Mouse (Mus musculus) MEL (cell line): ENCODE results near the gene Enox1. TPM values are rescaled to one million over a fixed set of nuclear protein-coding genes. Genes with fewer than 3 reads are reported as not detected.

Experiments
- DNase-seq: peaks from one replicate; pipeline ENCODE4 v3.0.0; 2011; ENCODE audit warnings: low read depth, low spot score
- H3K27ac ChIP-seq: 2 replicates; pipeline ENCODE4 v1.5.1; 2012; ENCODE audit warnings: low read depth, mild to moderate bottlenecking, control low read depth, low read length, moderate library complexity; ENCODE audit not compliant: control insufficient read depth
- H3K27me3 ChIP-seq, 2 experiments: fragments of 150-350 bp in 1 of 2; sonication (generic) in 1 of 2; 2 replicates each; pipeline ENCODE4 v1.6.1; 2012; ENCODE audit warnings: low read length in 2 of 2, mild to moderate bottlenecking in 2 of 2, improper control_type of control experiment in 1 of 2, moderate library complexity in 1 of 2; ENCODE audit not compliant: insufficient read depth in 2 of 2, control insufficient read depth in 1 of 2
- H3K36me3 ChIP-seq, 2 experiments: 2 replicates each; pipeline ENCODE4 v1.6.1; 2012 to 2014; ENCODE audit warnings: low read length in 2 of 2, improper control_type of control experiment in 1 of 2, inconsistent platforms in 1 of 2, mild to moderate bottlenecking in 1 of 2; ENCODE audit not compliant: insufficient read depth in 2 of 2, control insufficient read depth in 1 of 2
- H3K4me1 ChIP-seq, 2 experiments: fragments of 150-350 bp in 1 of 2; sonication (generic) in 1 of 2; 2 replicates each; pipeline ENCODE4 v1.6.1; 2012; ENCODE audit warnings: low read length in 2 of 2, improper control_type of control experiment in 1 of 2, mild to moderate bottlenecking in 1 of 2; ENCODE audit not compliant: insufficient read depth in 2 of 2, control insufficient read depth in 1 of 2
- H3K4me3 ChIP-seq, 2 experiments: fragments of 150-350 bp in 1 of 2; sonication (generic) in 1 of 2; 2 replicates each; pipeline ENCODE4 v1.5.1; 2012; ENCODE audit warnings: low read depth in 2 of 2, low read length in 2 of 2, mild to moderate bottlenecking in 2 of 2, moderate library complexity in 2 of 2, control low read depth in 1 of 2, improper control_type of control experiment in 1 of 2; ENCODE audit not compliant: control insufficient read depth in 1 of 2, insufficient read depth in 1 of 2
- H3K79me2 ChIP-seq: 2 replicates; pipeline ENCODE4 v1.6.1; 2012; ENCODE audit warnings: mild to moderate bottlenecking, low read length, moderate library complexity; ENCODE audit not compliant: control insufficient read depth, poor library complexity, insufficient read depth
- H3K9ac ChIP-seq: 2 replicates; pipeline ENCODE4 v1.6.1; 2012; ENCODE audit warnings: low read depth, mild to moderate bottlenecking, control low read depth, low read length, moderate library complexity; ENCODE audit not compliant: control insufficient read depth, poor library complexity, severe bottlenecking
- H3K9me3 ChIP-seq: fragments of 150-350 bp; sonication (generic); replicated peaks from 2 replicates; pipeline ENCODE4 v1.6.1; 2012; ENCODE audit warnings: mild to moderate bottlenecking, low read length, improper control_type of control experiment, moderate library complexity; ENCODE audit not compliant: insufficient read depth
- BHLHE40 ChIP-seq: IDR thresholded peaks from 2 replicates; pipeline ENCODE4 v1.6.1; 2012; ENCODE audit warnings: low read depth, mild to moderate bottlenecking, inconsistent platforms, low read length, improper control_type of control experiment, borderline replicate concordance
- CTCF ChIP-seq, 3 experiments: IDR thresholded peaks in 2 of 3; conservative IDR thresholded peaks in 1 of 3; 2 replicates each; pipeline ENCODE4 v1.5.1; 2011 to 2012; ENCODE audit warnings: low read length in 3 of 3, low read depth in 2 of 3, mild to moderate bottlenecking in 2 of 3, improper control_type of control experiment in 1 of 3, inconsistent platforms in 1 of 3, mixed read lengths in 1 of 3, moderate library complexity in 1 of 3; ENCODE audit not compliant: control insufficient read depth in 1 of 3, insufficient read depth in 1 of 3, poor library complexity in 1 of 3, severe bottlenecking in 1 of 3
- E2F4 ChIP-seq: IDR thresholded peaks from 2 replicates; pipeline ENCODE4 v1.6.1; 2011; ENCODE audit warnings: low read depth, low read length, improper control_type of control experiment, borderline replicate concordance
- GABPA ChIP-seq: IDR thresholded peaks from 2 replicates; pipeline ENCODE4 v1.6.1; 2012; ENCODE audit warnings: low read depth, mild to moderate bottlenecking, inconsistent platforms, low read length, improper control_type of control experiment, moderate library complexity
- GATA1 ChIP-seq: IDR thresholded peaks from 2 replicates; pipeline ENCODE4 v1.6.1; 2011; ENCODE audit warnings: low read depth, low read length, improper control_type of control experiment
- HCFC1 ChIP-seq: IDR thresholded peaks from 2 replicates; pipeline ENCODE4 v1.6.1; 2012; ENCODE audit warnings: low read depth, mild to moderate bottlenecking, inconsistent platforms, low read length, improper control_type of control experiment, moderate library complexity
- JUND ChIP-seq: IDR thresholded peaks from 2 replicates; pipeline ENCODE4 v1.6.1; 2011; ENCODE audit warnings: low read depth, mild to moderate bottlenecking, improper control_type of control experiment, low read length
- KAT2A ChIP-seq: conservative IDR thresholded peaks from 2 replicates; pipeline ENCODE4 v1.6.1; 2012; ENCODE audit warnings: low read depth, low read length, improper control_type of control experiment, inconsistent platforms
- MAX ChIP-seq: IDR thresholded peaks from 2 replicates; pipeline ENCODE4 v1.6.1; 2011; ENCODE audit warnings: low read length, improper control_type of control experiment
- MAZ ChIP-seq: IDR thresholded peaks from 2 replicates; pipeline ENCODE4 v1.6.1; 2012; ENCODE audit warnings: low read depth, mild to moderate bottlenecking, inconsistent platforms, low read length, improper control_type of control experiment
- MEF2A ChIP-seq: IDR thresholded peaks from 2 replicates; pipeline ENCODE4 v1.6.1; 2014; ENCODE audit warnings: low read depth, mild to moderate bottlenecking, inconsistent platforms, low read length, improper control_type of control experiment; ENCODE audit not compliant: poor library complexity, insufficient replicate concordance, severe bottlenecking; ENCODE audit errors: extremely low read depth
- MXI1 ChIP-seq: IDR thresholded peaks from 2 replicates; pipeline ENCODE4 v1.6.1; 2011; ENCODE audit warnings: mild to moderate bottlenecking, low read depth, low read length, improper control_type of control experiment
- MYC ChIP-seq: IDR thresholded peaks from 2 replicates; pipeline ENCODE4 v1.6.1; 2011; ENCODE audit warnings: low read depth, mild to moderate bottlenecking, low read length, improper control_type of control experiment, moderate library complexity
- NELFE ChIP-seq: IDR thresholded peaks from 2 replicates; pipeline ENCODE4 v1.6.1; 2011; ENCODE audit warnings: low read depth, low read length, improper control_type of control experiment
- NRF1 ChIP-seq: IDR thresholded peaks from 2 replicates; pipeline ENCODE4 v1.6.1; 2014; ENCODE audit warnings: low read depth, mild to moderate bottlenecking, inconsistent platforms, low read length, improper control_type of control experiment, moderate library complexity; ENCODE audit not compliant: poor library complexity, insufficient read depth, severe bottlenecking
- POLR2A ChIP-seq, 2 experiments: IDR thresholded peaks; 2 replicates each; pipeline ENCODE4 v1.6.1; 2011 to 2012; ENCODE audit warnings: low read length in 2 of 2, mild to moderate bottlenecking in 2 of 2, control low read depth in 1 of 2, improper control_type of control experiment in 1 of 2, low read depth in 1 of 2, moderate library complexity in 1 of 2; ENCODE audit not compliant: control insufficient read depth in 1 of 2, insufficient read depth in 1 of 2, poor library complexity in 1 of 2
- POLR2AphosphoS5 ChIP-seq: IDR thresholded peaks from 2 replicates; pipeline ENCODE4 v1.6.1; 2012; ENCODE audit warnings: low read depth, borderline replicate concordance, mild to moderate bottlenecking, inconsistent platforms, low read length, moderate library complexity, mixed read lengths
- RAD21 ChIP-seq: IDR thresholded peaks from 2 replicates; pipeline ENCODE4 v1.6.1; 2011; ENCODE audit warnings: mild to moderate bottlenecking, low read depth, low read length, improper control_type of control experiment
- RCOR1 ChIP-seq: IDR thresholded peaks from 2 replicates; pipeline ENCODE4 v1.6.1; 2012; ENCODE audit warnings: low read depth, mild to moderate bottlenecking, inconsistent platforms, low read length, improper control_type of control experiment
- SMC3 ChIP-seq: IDR thresholded peaks from 2 replicates; pipeline ENCODE4 v1.6.1; 2011; ENCODE audit warnings: low read depth, low read length, improper control_type of control experiment
- TBP ChIP-seq: IDR thresholded peaks from 2 replicates; pipeline ENCODE4 v1.8.0; 2011; ENCODE audit warnings: low read depth, low read length, improper control_type of control experiment
- UBTF ChIP-seq: IDR thresholded peaks from 2 replicates; pipeline ENCODE4 v1.6.1; 2012; ENCODE audit warnings: low read depth, mild to moderate bottlenecking, inconsistent platforms, low read length, improper control_type of control experiment, moderate library complexity, borderline replicate concordance; ENCODE audit not compliant: insufficient read depth
- ZC3H11A ChIP-seq: IDR thresholded peaks from 2 replicates; pipeline ENCODE4 v1.6.1; 2012; ENCODE audit warnings: low read depth, mild to moderate bottlenecking, inconsistent platforms, low read length, improper control_type of control experiment
- polyA plus RNA-seq, 2 experiments: library from polyadenylated mRNA; stranded (reverse) in 1 of 2; unstranded in 1 of 2; fragments of >175 nt in 1 of 2; fragments of >200 nt in 1 of 2; gene quantifications; 2 replicates each; pipeline versions ENCODE4 v1.2.1 to v1.2.4; 2012; ENCODE audit warnings: low replicate concordance in 2 of 2, low read depth in 1 of 2; ENCODE audit not compliant: insufficient read length in 2 of 2, insufficient read depth in 1 of 2, missing spikeins in 1 of 2
- total RNA-seq: library from RNA; depleted of rRNA; stranded (reverse); fragments of 300-350 nt; gene quantifications from 2 replicates; pipeline ENCODE4 v1.2.3, GENCODE M21; 2012

Enox1 gene
- total and polyA plus RNA-seq, 3 experiments, result not detected

- Histone ChIP-seq H3K9ac (no peak overlapping the region), H3K27ac (no peak overlapping the region), H3K27me3 (no peaks in the 10 kb centered on the region), H3K9me3 (no peaks in the 10 kb centered on the region), H3K4me3 (no peak overlapping the region), H3K79me2 (no peaks in the 10 kb centered on the region), H3K36me3 (no peaks in the 10 kb centered on the region), H3K4me1 (no peaks in the 10 kb centered on the region)
- DNase-seq, result no peak
- no peak for TF ChIP-seq TBP
- TF ChIP-seq E2F4, result no peak
- TF ChIP-seq MXI1, result no peak
- no peak for TF ChIP-seq JUND
- no peak for TF ChIP-seq POLR2AphosphoS5
- no peak for TF ChIP-seq MYC
- no peak for TF ChIP-seq NRF1
- no peak for TF ChIP-seq BHLHE40
- no peak for TF ChIP-seq UBTF
- TF ChIP-seq MAX, result no peak
- no peak for TF ChIP-seq NELFE
- TF ChIP-seq POLR2A (IDR thresholded peaks at IDR 0.05; ENCODE audit: control insufficient read depth in 1 of 2, insufficient read depth in 1 of 2, low read depth in 1 of 2, low read length in 2 of 2, poor library complexity in 1 of 2), result no peak
- TF ChIP-seq SMC3, result no peak
- no peak for TF ChIP-seq ZC3H11A
- no peak for TF ChIP-seq HCFC1
- TF ChIP-seq MEF2A, result no peak
- no peak for TF ChIP-seq RCOR1
- no peak for TF ChIP-seq CTCF (IDR thresholded peaks at IDR 0.05 in 2 of 3, conservative IDR thresholded peaks at IDR 0.05 in 1 of 3; ENCODE audit: control insufficient read depth in 1 of 3, insufficient read depth in 1 of 3, low read depth in 2 of 3, low read length in 3 of 3, poor library complexity in 1 of 3, severe bottlenecking in 1 of 3)
- no peak for TF ChIP-seq GABPA
These were observed 252.8 kb downstream of the Enox1 start for GRCm38 (mm10) chr14:77409271-77409940.

GRCm38 (mm10) chr14:77410354-77410753, 253.8 kb downstream of the Enox1 start:
- Histone ChIP-seq H3K27ac (no peak overlapping the region), H3K36me3 (no peaks in the 10 kb centered on the region), H3K9ac (no peak overlapping the region), H3K9me3 (no peaks in the 10 kb centered on the region), H3K4me1 (no peaks in the 10 kb centered on the region), H3K4me3 (no peak overlapping the region), H3K79me2 (no peaks in the 10 kb centered on the region), H3K27me3 (no peaks in the 10 kb centered on the region)
- no peak for DNase-seq
- TF ChIP-seq MAZ (no peak), KAT2A (no peak), SMC3 (no peak), TBP (no peak), POLR2A (IDR thresholded peaks at IDR 0.05; ENCODE audit: control insufficient read depth in 1 of 2, insufficient read depth in 1 of 2, low read depth in 1 of 2, low read length in 2 of 2, poor library complexity in 1 of 2) (no peak), RAD21 (no peak), GATA1 (no peak)
